Mouse (Mus musculus) embryonic facial prominence, embryonic 10.5 days (tissue): ENCODE data around the gene Lgals1. TPM values are rescaled to one million over a fixed set of nuclear protein-coding genes. Genes with fewer than 3 reads are reported as not detected.

Source experiments
- DNase-seq: peaks from one replicate; pipeline ENCODE4 v3.0.0-alpha.2; 2017; ENCODE audit warnings: low spot score
- H3K27ac ChIP-seq: fragments of 300-500 bp; sonication (generic); replicated peaks from 2 replicates; pipeline ENCODE4 v1.5.1; 2016; ENCODE audit warnings: mild to moderate bottlenecking
- H3K27me3 ChIP-seq: fragments of 300-500 bp; sonication (generic); replicated peaks from 2 replicates; pipeline ENCODE4 v1.6.1; 2016; ENCODE audit warnings: low read depth, mild to moderate bottlenecking; ENCODE audit not compliant: poor library complexity, severe bottlenecking
- H3K36me3 ChIP-seq: fragments of 300-500 bp; sonication (generic); replicated peaks from 2 replicates; pipeline ENCODE4 v1.6.1; 2016; ENCODE audit warnings: mild to moderate bottlenecking, moderate library complexity
- H3K4me1 ChIP-seq: fragments of 300-500 bp; sonication (generic); 2 replicates; pipeline ENCODE4 v1.6.1; 2016
- H3K4me3 ChIP-seq: fragments of 300-500 bp; sonication (generic); 2 replicates; pipeline ENCODE4 v1.5.1; 2016; ENCODE audit warnings: mild to moderate bottlenecking, moderate library complexity
- H3K9me3 ChIP-seq: fragments of 300-500 bp; sonication (generic); 2 replicates; pipeline ENCODE4 v1.6.1; 2016; ENCODE audit warnings: mild to moderate bottlenecking
- WGBS: fragments of 180-500 bp; shearing (Covaris S2); methylation state at CpG from one replicate; pipeline ENCODE4 v1.1.7; 2016; 5-methylcytosine and 5-hydroxymethylcytosine counted together
- polyA plus RNA-seq: library from polyadenylated mRNA; unstranded; fragments of >200 nt; fragmentation: Nextera tagmentation; extraction: Ambion mirVana; gene quantifications from 2 replicates; pipeline ENCODE4 v1.2.1, GENCODE M21; 2016

Lgals1 gene
- polyA plus RNA-seq, 1 experiment from 2014 or later: 316 TPM

DNA sequence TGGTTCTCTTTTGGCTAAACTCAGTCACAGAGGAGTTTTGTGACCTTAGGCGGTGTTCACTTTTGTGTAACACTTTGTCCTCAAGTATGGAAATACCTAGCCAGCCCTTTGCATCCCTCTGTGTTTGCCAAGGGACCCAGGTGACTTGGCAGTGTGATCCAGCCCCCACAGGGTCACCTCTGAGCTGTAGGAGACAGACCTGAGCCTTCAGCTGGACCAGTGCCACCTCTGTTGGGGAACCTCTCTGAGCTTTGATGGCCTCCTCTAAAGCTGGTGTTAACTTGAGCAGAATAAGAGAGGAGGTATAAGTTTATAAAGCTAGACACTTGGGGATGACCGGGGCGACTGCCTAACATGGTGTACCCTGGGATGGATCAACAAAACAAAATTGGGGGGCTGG lies 22.4 kb downstream of the Lgals1 start:
- H3K4me3 ChIP-seq: peak overlapping the region; percentile 66
- 98% methylated on average over 3 of the region's 3 CpGs for WGBS
- peaks cover 36% of the 10 kb centered on the region for H3K36me3 ChIP-seq
- H3K9me3 ChIP-seq: no peaks in the 10 kb centered on the region
- H3K27ac ChIP-seq: 0 out of 2 replicates have a peak overlapping the region, but pooled peaks have one; percentile 40
- no peak for DNase-seq
- peaks cover 24% of the 10 kb centered on the region for H3K4me1 ChIP-seq
- H3K27me3 ChIP-seq: peaks cover 15% of the 10 kb centered on the region

DNA sequence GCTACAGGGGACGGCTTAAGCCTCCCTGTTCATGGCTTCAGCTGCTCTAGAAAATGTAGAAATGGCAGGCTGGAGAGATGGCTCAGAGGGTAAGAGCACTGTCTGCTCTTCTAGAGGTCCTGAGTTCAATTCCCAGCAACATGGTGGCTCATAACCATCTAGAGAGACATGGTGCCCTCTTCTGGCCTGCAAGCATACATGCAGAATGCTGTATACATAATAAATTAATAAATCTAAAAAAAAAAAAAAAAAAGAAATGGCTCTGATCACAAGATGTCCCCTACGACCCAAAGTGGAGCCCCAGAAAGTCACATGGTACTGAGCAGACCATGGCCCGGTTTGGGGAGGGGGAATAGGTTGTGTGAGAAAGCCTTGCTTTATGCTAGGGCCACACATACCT lies 29.1 kb downstream of the Lgals1 start:
- WGBS: 78% methylated on average over 3 of the region's 3 CpGs
- Histone ChIP-seq H3K27ac (no peak overlapping the region), H3K4me3 (no peak overlapping the region), H3K36me3 (peaks cover 88% of the 10 kb centered on the region), H3K9me3 (no peaks in the 10 kb centered on the region), H3K4me1 (peaks cover 15% of the 10 kb centered on the region), H3K27me3 (no peaks in the 10 kb centered on the region)
- no peak for DNase-seq

DNA sequence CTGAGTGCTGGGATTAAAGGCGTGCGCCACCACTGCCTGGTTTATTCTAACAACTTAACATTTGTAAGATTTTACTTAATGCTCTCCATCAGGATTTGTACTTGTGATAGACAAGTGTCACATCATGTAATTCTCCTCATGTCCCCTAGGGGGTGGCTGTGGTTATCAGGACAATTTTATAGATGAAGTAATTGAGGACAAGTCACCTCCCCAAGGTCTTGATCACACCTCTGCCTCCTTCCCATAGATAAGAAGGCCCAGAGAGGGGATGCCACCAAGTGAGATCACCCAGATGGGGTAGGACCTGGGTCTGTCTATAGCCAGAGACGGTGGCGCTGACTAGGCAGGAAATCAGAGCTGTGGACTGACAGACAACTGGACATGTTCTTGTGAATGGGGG lies 29.8 kb downstream of the Lgals1 start:
- Histone ChIP-seq H3K27ac (0 out of 2 replicates have a peak overlapping the region, but pooled peaks have one; percentile 67), H3K4me1 (peaks cover 15% of the 10 kb centered on the region), H3K27me3 (no peaks in the 10 kb centered on the region), H3K4me3 (no peak overlapping the region), H3K36me3 (peaks cover 88% of the 10 kb centered on the region), H3K9me3 (no peaks in the 10 kb centered on the region)
- WGBS: 90% methylated on average over 4 of the region's 4 CpGs
- no peak for DNase-seq

DNA sequence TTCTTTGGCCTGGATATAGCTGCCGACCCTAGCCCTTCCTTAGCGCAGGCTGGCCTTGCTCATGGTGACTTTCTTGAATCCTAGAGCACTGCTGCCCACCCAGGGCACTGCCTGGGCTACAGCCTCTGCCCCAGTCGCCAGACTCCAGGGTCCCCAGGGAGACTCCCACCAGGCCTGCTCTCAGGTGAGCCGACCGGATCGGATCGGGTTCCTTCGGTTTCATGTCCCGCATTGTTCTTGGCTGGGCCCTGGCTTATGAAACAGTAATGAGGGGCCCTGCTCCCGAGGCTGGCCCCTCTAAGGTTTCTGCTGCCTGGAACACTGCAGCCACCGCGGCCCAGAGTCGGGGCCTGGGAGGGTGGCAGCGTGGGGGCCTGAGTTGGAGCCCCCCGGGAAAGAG lies 30.5 kb downstream of the Lgals1 start:
- Histone ChIP-seq H3K27me3 (no peaks in the 10 kb centered on the region), H3K9me3 (no peaks in the 10 kb centered on the region), H3K36me3 (peaks cover 88% of the 10 kb centered on the region), H3K4me3 (0 out of 2 replicates have a peak overlapping the region, but pooled peaks have one; percentile 8), H3K27ac (peak overlapping the region; percentile 67), H3K4me1 (peaks cover 15% of the 10 kb centered on the region)
- DNase-seq: no peak
- WGBS: 75% methylated on average over 15 of the region's 15 CpGs

DNA sequence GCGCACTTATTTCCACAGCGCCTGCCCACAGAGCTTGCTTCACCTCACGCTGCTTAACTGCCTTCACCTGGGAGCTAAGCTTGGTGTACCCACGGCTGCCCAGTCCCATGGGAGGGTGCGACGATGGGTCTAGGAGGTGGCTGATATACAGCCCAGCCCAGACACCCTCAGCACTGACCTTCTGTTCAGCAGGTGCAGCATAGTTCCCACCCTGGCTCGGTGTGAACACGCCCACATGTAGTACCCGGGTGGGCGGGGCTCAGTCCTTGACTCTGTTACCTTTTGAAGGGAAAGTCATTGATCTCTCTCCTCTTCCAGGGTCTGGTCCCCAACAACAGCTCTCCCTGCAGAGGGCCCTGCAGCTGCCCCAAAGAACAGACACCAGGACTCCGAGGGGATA lies 33.0 kb downstream of the Lgals1 start:
- Histone ChIP-seq H3K4me3 (no peak overlapping the region), H3K36me3 (peaks cover 86% of the 10 kb centered on the region), H3K9me3 (no peaks in the 10 kb centered on the region), H3K27ac (no peak overlapping the region), H3K4me1 (peaks cover 22% of the 10 kb centered on the region), H3K27me3 (no peaks in the 10 kb centered on the region)
- WGBS: 93% methylated on average over 11 of the region's 11 CpGs
- DNase-seq: no peak

DNA sequence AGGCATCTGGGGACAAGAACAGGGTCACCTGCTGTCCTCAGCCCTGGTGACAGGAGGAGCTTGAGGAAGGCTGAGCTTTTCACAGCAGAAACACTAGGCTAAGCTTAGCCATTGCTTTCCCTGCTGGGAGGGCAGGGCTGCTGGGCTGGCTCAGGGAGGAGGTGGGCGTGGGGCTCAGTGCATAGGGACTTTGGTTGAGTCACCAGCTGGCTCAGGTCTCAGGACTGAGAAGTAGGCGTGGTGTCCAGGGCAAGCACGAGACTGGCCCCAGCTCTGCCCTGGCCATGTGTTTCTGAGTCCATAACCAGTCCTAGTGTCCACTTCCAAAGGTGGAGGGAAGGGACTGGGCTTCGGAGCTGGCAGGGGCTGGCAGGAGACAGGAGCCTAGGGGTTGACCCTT lies 33.6 kb downstream of the Lgals1 start:
- Histone ChIP-seq H3K36me3 (peaks cover 85% of the 10 kb centered on the region), H3K4me1 (peaks cover 22% of the 10 kb centered on the region), H3K27me3 (no peaks in the 10 kb centered on the region), H3K9me3 (no peaks in the 10 kb centered on the region), H3K4me3 (no peak overlapping the region), H3K27ac (no peak overlapping the region)
- DNase-seq: no peak
- WGBS: 85% methylated on average over 4 of the region's 4 CpGs

DNA sequence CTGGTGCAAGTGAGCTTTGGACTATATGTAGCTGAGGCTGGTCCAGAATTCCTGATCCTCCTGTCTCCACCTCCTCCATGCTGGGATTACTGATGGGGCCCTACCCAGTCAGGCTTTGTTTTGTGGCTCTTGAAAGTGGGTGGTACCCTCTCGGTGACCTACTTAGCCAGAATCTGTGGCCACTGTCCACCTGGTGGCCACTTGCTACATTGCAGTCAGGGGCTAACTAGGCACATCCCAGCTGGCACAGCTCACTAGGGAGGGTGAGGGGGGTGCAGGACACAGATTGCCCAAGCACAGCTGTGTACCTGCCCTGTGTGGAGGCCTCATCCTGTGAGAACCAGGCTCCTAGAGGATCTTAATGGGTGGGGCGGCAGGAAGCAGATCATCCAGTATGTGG lies 36.4 kb downstream of the Lgals1 start:
- WGBS: 37% methylated on average over 2 of the region's 2 CpGs
- H3K27ac ChIP-seq: peak overlapping the region; percentile 57; the same call in 1 of the 2 replicates
- peaks cover 95% of the 10 kb centered on the region for H3K36me3 ChIP-seq

DNA sequence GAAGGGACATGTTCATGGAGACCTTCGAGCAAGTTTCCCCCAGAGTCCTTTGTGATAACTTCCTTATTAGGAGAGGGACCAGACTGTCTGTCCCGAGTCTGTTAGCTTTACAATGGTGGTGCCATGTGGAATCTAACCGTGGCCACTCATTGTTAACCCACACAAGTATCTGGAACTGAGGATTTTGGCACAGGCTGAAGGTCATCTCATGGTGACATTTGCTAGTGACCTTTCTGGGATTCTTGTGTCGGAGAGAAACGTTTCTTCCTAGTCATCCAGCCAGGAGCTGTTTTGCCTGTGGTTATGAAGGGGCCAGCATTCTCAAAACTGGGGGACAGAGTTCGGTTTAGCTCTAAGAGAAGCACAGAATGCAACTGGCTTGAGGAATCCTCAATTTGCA lies 45.1 kb downstream of the Lgals1 start:
- DNase-seq: no peak
- no peaks in the 10 kb centered on the region for H3K27me3 ChIP-seq
- H3K36me3 ChIP-seq: peaks cover 62% of the 10 kb centered on the region
- peaks cover 8% of the 10 kb centered on the region; the same call in 1 of the 2 replicates for H3K4me1 ChIP-seq
- H3K4me3 ChIP-seq: no peak overlapping the region
- H3K9me3 ChIP-seq: no peaks in the 10 kb centered on the region
- H3K27ac ChIP-seq: no peak overlapping the region
- WGBS: 76% methylated on average over 6 of the region's 6 CpGs

More for the DNA sequence above, 36.4 kb downstream of the Lgals1 start:
- H3K27me3 ChIP-seq: no peaks in the 10 kb centered on the region
- peaks cover 9% of the 10 kb centered on the region for H3K4me1 ChIP-seq
- DNase-seq: peak; percentile 69
- no peaks in the 10 kb centered on the region for H3K9me3 ChIP-seq
- no peak overlapping the region for H3K4me3 ChIP-seq

DNA sequence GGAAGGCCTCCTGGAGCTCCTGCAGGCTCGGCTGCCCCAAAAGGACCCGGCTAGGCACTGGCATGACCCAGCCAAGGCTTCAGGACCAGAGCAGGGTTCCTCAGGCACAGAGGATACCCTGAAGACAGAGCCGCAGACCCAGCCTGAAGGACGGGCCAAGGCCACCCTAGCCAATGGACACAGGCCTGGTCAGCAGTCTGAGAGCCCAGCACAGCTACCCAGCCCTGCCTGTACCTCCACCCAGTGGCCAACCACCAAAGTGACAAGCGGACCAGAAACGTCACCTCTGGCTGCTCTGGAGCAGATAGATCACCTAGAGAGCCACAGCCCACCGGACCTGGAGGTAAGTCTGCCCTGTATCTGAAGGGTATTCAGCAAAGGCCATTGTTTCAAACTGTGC lies 47.4 kb downstream of the Lgals1 start:
- 0 out of 2 replicates have a peak overlapping the region, but pooled peaks have one; percentile 4 for H3K27ac ChIP-seq

DNA sequence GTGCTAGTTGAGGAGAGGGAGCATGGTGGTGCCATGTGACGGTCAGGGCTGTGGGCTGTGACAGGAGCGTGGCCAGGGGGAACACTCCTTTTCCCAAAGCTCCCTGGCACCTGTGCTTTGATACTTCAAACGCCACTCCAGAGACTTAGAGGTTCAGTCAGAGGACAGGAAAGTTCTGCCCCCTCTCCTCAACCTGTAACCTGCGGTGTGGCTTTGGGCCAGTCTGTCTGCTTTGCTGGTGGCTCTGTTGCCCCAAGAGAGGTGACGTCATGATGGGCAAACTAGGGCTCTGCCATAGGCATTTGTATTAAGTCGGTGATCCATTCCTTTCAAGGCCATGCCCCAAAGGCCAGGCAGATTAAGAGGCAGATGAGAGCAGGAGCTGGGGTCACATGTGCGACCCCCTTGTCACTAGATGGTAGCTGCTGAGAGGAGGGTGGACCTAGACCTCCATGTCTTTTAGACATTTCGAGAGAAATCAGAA lies 51.2 kb downstream of the Lgals1 start:
- 91% methylated on average over 8 of the region's 8 CpGs for WGBS
- peaks cover 35% of the 10 kb centered on the region for H3K36me3 ChIP-seq
- no peaks in the 10 kb centered on the region for H3K27me3 ChIP-seq
- peaks cover 50% of the 10 kb centered on the region for H3K4me1 ChIP-seq
- H3K4me3 ChIP-seq: no peak overlapping the region
- H3K27ac ChIP-seq: no peak overlapping the region
- no peaks in the 10 kb centered on the region for H3K9me3 ChIP-seq
- no peak for DNase-seq

More for the DNA sequence above, 47.4 kb downstream of the Lgals1 start:
- no peak for DNase-seq
- Histone ChIP-seq H3K27me3 (no peaks in the 10 kb centered on the region), H3K9me3 (no peaks in the 10 kb centered on the region), H3K4me1 (peaks cover 27% of the 10 kb centered on the region), H3K4me3 (0 out of 2 replicates have a peak overlapping the region, but pooled peaks have one; percentile 8), H3K36me3 (peaks cover 43% of the 10 kb centered on the region)
- 72% methylated on average over 7 of the region's 7 CpGs for WGBS

DNA sequence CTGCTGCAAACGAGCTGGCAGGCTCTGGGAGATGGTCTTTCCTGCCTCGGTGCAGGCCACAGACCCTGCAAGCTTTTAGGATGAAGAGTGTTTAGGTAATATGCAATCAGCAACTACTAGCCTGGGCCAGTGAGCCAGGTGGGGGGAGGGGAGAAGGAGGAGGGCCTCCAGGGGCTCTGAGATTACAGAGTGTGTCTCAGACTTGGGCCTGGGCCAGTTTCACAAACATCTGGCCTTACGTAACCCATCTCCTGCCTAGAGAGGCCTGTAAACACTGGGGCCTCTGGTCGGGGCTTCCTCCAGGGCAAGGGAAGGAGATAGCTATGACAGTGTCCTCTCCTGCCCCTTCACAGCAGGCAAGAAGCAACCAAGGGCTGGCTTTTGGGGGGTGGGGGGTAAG lies 52.4 kb downstream of the Lgals1 start:
- H3K9me3 ChIP-seq: no peaks in the 10 kb centered on the region
- WGBS: 19% methylated on average over 4 of the region's 4 CpGs
- H3K4me3 ChIP-seq: peak overlapping the region; percentile 26; the same call in 1 of the 2 replicates
- peak; percentile 76 for DNase-seq
- H3K27ac ChIP-seq: peak overlapping the region; percentile 81
- H3K27me3 ChIP-seq: no peaks in the 10 kb centered on the region
- H3K36me3 ChIP-seq: peaks cover 25% of the 10 kb centered on the region
- H3K4me1 ChIP-seq: peaks cover 53% of the 10 kb centered on the region
